In the genomic region with DNA sequence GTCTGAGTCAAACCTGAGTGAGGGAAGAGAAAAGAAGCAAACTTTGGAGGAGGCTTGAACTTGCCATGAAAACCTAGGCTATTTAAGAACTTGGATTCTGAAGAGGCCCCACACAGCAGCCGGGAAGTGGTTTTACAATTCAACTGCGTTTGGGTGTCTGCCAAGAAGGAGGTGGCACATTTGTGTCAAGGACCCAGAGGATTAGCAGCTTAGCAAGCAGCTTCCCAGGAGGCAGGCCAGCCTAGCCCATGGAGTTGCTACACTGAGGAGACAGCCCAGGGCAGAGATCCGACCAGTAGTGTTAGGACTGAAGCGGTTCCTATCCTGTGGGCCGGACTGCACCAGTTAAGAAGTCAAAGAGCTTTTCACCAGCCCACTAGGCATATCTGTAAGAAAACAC, we compare ENCODE assay signal across 8 mouse cellular contexts.
DNase-seq lines count a peak whose midpoint lies in the region; ATAC-seq lines count a peak whose summit lies in the region.

No protein-coding gene starts in this region.

- H3K9ac ChIP-seq in kidney, embryonic 14.5 days (ENCODE audit: low read depth, low read length) = no peak overlapping the region

- H3K9me3 ChIP-seq in kidney, embryonic 14.5 days (ENCODE audit: control insufficient read depth, low read length) = no peaks in the 10 kb centered on the region; the same call in 1 of the 2 replicates

- no peak overlapping the region for H3K4me3 ChIP-seq in kidney, embryonic 14.5 days (ENCODE audit: low read length)

- H3K27me3 ChIP-seq in kidney, embryonic 14.5 days (ENCODE audit: control insufficient read depth, insufficient read depth, low read length) = no peaks in the 10 kb centered on the region

- whole genome bisulfite sequencing in kidney, embryonic 14.5 days = 59% methylated on average over 5 of the region's 5 CpGs

- ATAC-seq in kidney, embryonic 14.5 days (ENCODE audit: low FRiP score, low TSS enrichment) = no peak
- ATAC-seq in granulocyte monocyte progenitor cell, adult 5-6 weeks (replicated peaks; ENCODE audit: poor library complexity, severe bottlenecking) = peak; percentile 31

- H3K36me3 ChIP-seq in kidney, embryonic 14.5 days (ENCODE audit: control insufficient read depth, insufficient read depth, low read length) = no peaks in the 10 kb centered on the region

- no peak overlapping the region for H3K27ac ChIP-seq in kidney, embryonic 14.5 days (ENCODE audit: low read depth, low read length)

- no peak overlapping the region for H3K4me2 ChIP-seq in kidney, embryonic 14.5 days (replicated peaks; ENCODE audit: low read depth, low read length)

- DNase-seq in kidney, adult 18-20 months = peak; percentile 7
- DNase-seq in adrenal gland, postnatal 10 days = peak; percentile 80
- DNase-seq in kidney, postnatal 36 days = peak; percentile 29 to 44
- peak; percentile 43 for DNase-seq in retina, postnatal 7 days (ENCODE audit: low read depth, low spot score)
- DNase-seq in ovary, postnatal 36 days (ENCODE audit: low spot score) = no peak
- no peak for DNase-seq in gastrocnemius, adult 18-20 months (ENCODE audit: low spot score)

- H3K4me1 ChIP-seq in kidney, embryonic 14.5 days (ENCODE audit: control insufficient read depth, insufficient read depth, low read length) = peaks cover 6% of the 10 kb centered on the region; the same call in 1 of the 2 replicates

Comparison
In these comparisons a context has a peak if more than half of its experiments do, and no peak if none do; other contexts are left out.
1. DNase-seq: peak in kidney, adult 18-20 months (single experiment), adrenal gland, postnatal 10 days (single experiment), kidney, postnatal 36 days (2 of 2) and retina, postnatal 7 days (single experiment); none in ovary, postnatal 36 days (single experiment) and gastrocnemius, adult 18-20 months (single experiment).